Mouse (Mus musculus) bone marrow, adult 2 months (tissue): ENCODE data around the gene Tff3. TPM values are rescaled to one million over a fixed set of nuclear protein-coding genes. Genes with fewer than 3 reads are reported as not detected.

Experiments
- H3K27ac ChIP-seq: fragments of 200-500 bp; 2 replicates; pipeline ENCODE4 v1.5.1; 2012; ENCODE audit warnings: low read depth, mild to moderate bottlenecking, control low read depth, inconsistent platforms, low read length; ENCODE audit not compliant: control insufficient read depth, poor library complexity, insufficient read depth
- H3K4me1 ChIP-seq: fragments of 200-500 bp; 2 replicates; pipeline ENCODE4 v1.6.1; 2011; ENCODE audit warnings: low read length; ENCODE audit not compliant: control insufficient read depth, insufficient read depth
- H3K4me3 ChIP-seq: fragments of 200-500 bp; replicated peaks from 2 replicates; pipeline ENCODE3; 2011; ENCODE audit warnings: mild to moderate bottlenecking, low read depth, low read length, control low read depth; ENCODE audit not compliant: control insufficient read depth
- CTCF ChIP-seq: fragments of 200-500 bp; IDR thresholded peaks from 2 replicates; pipeline ENCODE4 v1.5.1; 2011; ENCODE audit warnings: low read length, control low read depth; ENCODE audit not compliant: control insufficient read depth, insufficient read depth
- POLR2A ChIP-seq: fragments of 200-500 bp; IDR thresholded peaks from 2 replicates; pipeline ENCODE4 v1.6.1; 2011; ENCODE audit warnings: low read depth, mild to moderate bottlenecking, control low read depth, low read length, borderline replicate concordance; ENCODE audit not compliant: control insufficient read depth
- WGBS: fragments of 180-500 bp; shearing (Covaris S2); methylation state at CpG from one replicate; pipeline ENCODE4 v1.1.7; 2018; 5-methylcytosine and 5-hydroxymethylcytosine counted together
- polyA plus RNA-seq: library from polyadenylated mRNA; stranded (reverse); fragments of >200 nt; gene quantifications from 2 replicates; pipeline ENCODE4 v1.2.4, GENCODE M21; 2011; ENCODE audit warnings: low replicate concordance; ENCODE audit not compliant: missing spikeins, insufficient read depth, insufficient read length

Gene Tff3
- polyA plus RNA-seq, 1 experiment: not detected

DNA sequence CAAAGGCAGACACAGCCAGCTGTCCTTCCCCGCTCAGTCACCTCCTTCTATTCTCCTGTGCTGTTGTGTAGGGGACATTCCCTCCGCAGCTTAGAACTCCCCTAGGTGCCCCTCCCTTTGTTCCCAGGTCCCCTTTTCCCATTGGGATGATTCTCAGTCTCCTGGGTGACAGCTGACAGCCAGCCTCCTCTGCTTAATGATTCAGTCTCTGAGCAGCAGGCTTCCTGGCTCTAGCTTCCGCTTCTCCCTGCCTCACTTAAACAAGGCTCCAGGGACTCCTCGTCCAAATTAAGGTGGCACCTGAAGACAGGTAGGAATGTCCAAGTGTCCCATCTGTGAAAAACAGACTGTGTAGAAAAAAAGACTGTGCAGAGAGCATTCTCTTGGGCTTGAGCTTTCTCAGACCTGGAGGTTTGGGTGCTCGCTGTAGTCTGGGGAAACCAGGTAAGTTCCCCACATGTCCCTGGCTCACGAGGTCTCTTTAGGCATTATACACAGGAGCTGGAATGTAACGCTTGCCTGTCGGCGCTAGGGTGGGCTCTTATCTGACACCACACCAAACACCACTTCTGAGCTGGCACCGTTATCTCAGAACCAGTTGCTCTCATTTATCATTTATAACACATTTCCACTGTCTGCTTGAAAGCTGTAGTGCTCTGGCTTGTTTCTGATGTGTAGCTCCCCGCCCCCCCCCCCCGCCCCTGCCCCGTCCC, 38.3 kb downstream of the Tff3 start:
- no peak overlapping the region; the same call in 1 of the 2 replicates for H3K27ac ChIP-seq
- 59% methylated on average over 13 of the region's 13 CpGs for WGBS
- TF ChIP-seq CTCF (0 out of 2 replicates have a peak, but pooled peaks have one; percentile 10), POLR2A (no peak)
- no peak overlapping the region for H3K4me3 ChIP-seq
- peaks cover 11% of the 10 kb centered on the region for H3K4me1 ChIP-seq

DNA sequence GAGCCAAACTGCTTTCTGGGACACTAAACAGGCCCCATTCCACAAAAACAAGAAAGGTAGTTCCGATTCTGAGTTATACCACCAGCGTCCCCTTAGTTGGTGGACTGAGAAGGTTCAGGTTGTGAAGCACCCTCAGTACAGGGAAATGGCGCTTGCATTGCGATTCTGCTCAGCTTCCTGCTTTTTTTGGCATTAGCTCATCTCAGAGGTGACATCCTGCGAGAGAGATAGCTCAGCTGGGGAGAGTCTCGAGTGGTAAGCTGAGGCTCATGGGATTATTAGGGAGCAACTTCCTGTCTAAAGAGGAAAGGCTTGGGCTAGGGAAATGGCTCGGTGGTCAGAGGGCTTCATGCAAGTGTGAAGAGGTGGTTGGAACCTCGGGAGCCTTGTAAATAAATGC, 39.6 kb downstream of the Tff3 start:
- no peak for TF ChIP-seq POLR2A
- TF ChIP-seq CTCF: no peak
- 38% methylated on average over 8 of the region's 8 CpGs for WGBS
- H3K4me3 ChIP-seq: no peak overlapping the region
- H3K4me1 ChIP-seq: peaks cover 12% of the 10 kb centered on the region
- no peak overlapping the region for H3K27ac ChIP-seq

DNA sequence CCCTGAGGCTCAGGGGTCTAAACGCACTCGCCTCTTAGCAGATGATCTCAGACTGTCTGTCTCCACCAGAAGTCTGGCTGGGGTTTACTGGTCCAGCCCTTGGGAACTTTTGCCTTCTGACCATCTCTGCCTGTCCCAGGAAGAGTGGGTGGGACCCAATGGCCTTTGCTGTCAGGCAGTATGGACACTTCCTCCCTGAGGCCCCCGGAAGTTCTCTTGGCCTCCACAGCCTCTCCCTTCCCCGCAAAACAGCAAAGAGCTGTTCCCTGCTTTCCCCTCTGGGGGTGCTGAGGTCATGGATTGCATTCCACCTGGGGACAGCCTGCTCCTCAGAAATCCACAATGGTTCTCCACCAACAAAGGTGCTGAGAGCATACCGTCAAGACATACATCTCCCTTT, 40.7 kb downstream of the Tff3 start:
- WGBS: 55% methylated on average over 5 of the region's 5 CpGs
- no peak for TF ChIP-seq CTCF
- no peak for TF ChIP-seq POLR2A
- H3K4me3 ChIP-seq: no peak overlapping the region
- peaks cover 12% of the 10 kb centered on the region for H3K4me1 ChIP-seq
- peak overlapping the region; percentile 40 for H3K27ac ChIP-seq

DNA sequence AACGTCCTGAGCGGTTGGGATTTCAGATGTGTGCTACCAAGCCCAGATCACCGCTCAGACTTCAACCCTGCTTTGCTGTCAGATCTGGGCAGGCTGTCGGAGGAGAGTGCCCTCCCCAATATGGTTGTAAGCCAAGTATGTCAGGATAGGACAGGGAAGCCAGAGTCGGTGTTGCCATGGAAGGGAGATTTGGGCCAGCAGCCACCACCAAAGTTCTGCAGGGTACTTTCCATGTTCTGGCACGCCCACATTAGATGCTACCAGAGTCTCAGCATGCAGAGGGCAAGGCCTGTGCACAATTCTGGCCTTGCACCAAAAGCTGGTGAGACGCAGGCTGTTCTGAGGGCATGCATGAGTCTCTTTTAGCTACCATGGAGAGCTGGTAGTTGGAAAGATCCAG, 43.2 kb downstream of the Tff3 start:
- WGBS: 91% methylated on average over 7 of the region's 7 CpGs
- Histone ChIP-seq H3K27ac (no peak overlapping the region), H3K4me3 (no peak overlapping the region), H3K4me1 (peaks cover 14% of the 10 kb centered on the region)
- TF ChIP-seq POLR2A (no peak), CTCF (no peak)

DNA sequence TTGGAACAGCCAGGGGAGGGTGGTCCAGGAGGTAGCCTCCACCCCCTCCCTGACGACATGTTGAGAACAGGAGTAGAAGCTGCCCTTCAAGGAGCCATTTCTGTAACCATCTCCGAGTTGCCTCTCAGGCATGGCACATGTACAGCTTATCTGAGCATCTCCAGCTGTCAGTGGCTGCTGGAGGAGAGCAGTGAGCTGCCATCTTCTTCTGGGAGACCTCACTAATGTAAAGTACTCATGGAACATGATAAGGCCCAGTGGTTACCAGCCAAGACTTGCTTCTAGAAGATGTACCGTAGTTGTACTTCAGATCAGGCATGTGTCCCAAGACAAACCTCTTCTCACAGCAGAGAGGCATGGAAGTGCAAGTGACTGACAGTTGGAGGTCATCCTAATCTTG, 43.9 kb downstream of the Tff3 start:
- Histone ChIP-seq H3K27ac (no peak overlapping the region), H3K4me3 (no peak overlapping the region), H3K4me1 (peaks cover 14% of the 10 kb centered on the region)
- WGBS: 78% methylated on average over 3 of the region's 3 CpGs
- TF ChIP-seq POLR2A (no peak), CTCF (no peak)

GRCm38 (mm10) chr17:31082296-31083078, 47.0 kb downstream of the Tff3 start:
- Histone ChIP-seq H3K4me3 (no peak overlapping the region), H3K27ac (no peak overlapping the region), H3K4me1 (peaks cover 4% of the 10 kb centered on the region)
- WGBS: 89% methylated on average over 4 of the region's 4 CpGs
- no peak for TF ChIP-seq CTCF
- no peak for TF ChIP-seq POLR2A

DNA sequence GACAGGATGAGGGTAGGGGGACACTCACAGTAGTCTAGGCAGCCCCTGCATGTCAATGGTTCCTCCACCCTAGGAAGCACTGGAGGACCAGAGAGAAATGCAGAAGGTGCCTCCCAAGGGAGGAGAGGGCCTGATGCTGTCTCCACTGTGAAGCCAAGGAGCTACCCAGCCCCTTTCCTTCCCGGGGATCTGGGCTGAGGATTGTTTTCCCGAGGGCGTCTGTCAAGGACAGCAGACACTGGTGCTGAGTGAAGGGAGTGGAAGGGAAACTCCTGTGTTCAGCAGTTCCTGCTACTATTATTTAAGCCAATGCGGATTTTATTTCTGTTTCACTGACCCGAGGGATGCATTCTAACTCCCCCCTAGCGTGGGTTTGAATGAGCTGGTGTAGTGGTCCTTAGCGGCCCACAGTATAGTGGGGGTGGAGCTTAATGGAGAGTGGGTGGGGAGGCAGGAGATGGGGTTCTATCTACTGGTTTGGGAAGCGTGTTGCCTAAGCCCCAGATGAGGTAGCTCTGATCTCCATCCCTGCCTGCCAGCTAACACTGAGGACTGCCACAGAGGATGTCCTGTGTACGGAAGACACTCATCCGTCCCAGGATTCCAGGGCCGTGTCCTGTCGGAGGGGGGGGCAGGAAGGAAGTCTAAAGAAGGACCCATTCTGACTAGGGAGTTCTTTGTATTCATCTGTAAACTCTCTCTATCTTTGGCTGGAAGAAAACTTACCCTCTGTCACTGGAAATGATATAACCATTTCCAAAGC, 50.2 kb downstream of the Tff3 start:
- Histone ChIP-seq H3K4me3 (no peak overlapping the region), H3K4me1 (peaks cover 9% of the 10 kb centered on the region), H3K27ac (no peak overlapping the region)
- TF ChIP-seq CTCF (no peak), POLR2A (no peak)
- WGBS: 70% methylated on average over 12 of the region's 12 CpGs

DNA sequence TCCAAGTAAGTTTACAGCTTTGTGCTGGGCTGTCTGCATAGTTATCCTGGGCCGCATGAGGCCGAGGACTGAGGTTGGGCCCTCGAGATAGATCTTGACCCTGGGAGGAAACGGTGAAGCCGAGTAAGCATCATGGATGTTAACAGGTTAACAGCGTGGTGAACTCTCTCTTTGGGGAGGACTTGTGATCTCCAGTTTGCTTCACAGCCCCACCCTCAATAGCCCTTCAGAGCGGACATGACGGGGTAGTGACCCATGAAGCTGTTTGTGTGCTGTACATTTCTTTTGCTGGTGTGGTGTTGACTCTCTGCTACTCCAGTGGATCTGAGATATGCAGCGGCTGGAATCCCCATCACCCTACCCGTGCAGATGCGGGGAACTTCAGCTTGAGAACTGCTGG, 50.9 kb downstream of the Tff3 start:
- TF ChIP-seq CTCF (no peak), POLR2A (no peak)
- Histone ChIP-seq H3K4me3 (no peak overlapping the region), H3K4me1 (peaks cover 10% of the 10 kb centered on the region), H3K27ac (no peak overlapping the region)
- WGBS: 89% methylated on average over 11 of the region's 11 CpGs

GRCm38 (mm10) chr17:31077561-31077960, 51.9 kb downstream of the Tff3 start:
- WGBS: 53% methylated on average over 5 of the region's 5 CpGs
- TF ChIP-seq POLR2A: no peak
- TF ChIP-seq CTCF: no peak
- Histone ChIP-seq H3K4me3 (no peak overlapping the region), H3K27ac (no peak overlapping the region), H3K4me1 (peaks cover 15% of the 10 kb centered on the region)
